Mouse (Mus musculus) stomach, postnatal 0 days (tissue): ENCODE measurements at regions not wholly inside any gene's neighbourhood (a gene's known extent, or its start where the extent isn't known, plus 50 kb on each side); places are given as distances from the start of the nearest gene placed in this dataset.

Experiments used
- CTCF ChIP-seq: IDR thresholded peaks from 2 replicates; pipeline ENCODE4 v1.5.1; 2016; ENCODE audit warnings: antibody characterized with exemption, low read depth, mild to moderate bottlenecking, moderate library complexity
- EP300 ChIP-seq: optimal IDR thresholded peaks from 2 replicates; pipeline ENCODE3; 2016; ENCODE audit warnings: antibody characterized with exemption

DNA sequence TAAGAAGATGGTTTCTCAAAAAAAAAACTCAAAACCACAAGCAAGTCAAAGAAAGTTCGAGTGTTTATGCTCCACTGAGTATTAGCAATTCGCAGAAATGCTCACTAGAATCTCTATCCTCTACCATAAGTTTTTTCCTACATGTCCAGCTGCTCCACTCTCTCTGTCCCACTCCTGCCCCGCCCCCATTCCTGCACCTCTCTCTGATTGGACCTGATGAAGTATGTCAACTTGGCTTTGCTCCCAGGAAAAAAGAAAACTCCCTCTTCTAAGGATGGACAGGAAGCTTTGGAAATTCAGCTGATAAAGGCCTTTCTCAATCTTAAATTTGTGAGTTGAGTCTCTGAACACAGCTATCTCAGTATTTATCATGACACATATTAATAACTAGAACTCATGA lies 684.4 kb upstream of the 2610301B20Rik start:
- no peak for TF ChIP-seq CTCF
- no peak for TF ChIP-seq EP300
